Mouse (Mus musculus) CH12.LX (cell line): ENCODE results near the gene Gtf3c4. TPM values are rescaled to one million over a fixed set of nuclear protein-coding genes. Genes with fewer than 3 reads are reported as not detected.

Experiments used
- DNase-seq: peaks from one replicate; pipeline ENCODE4 v3.0.0-alpha.2; 2013; ENCODE audit errors: extremely low read depth
- H3K27ac ChIP-seq: 2 replicates; pipeline ENCODE4 v1.5.1; 2012; ENCODE audit warnings: low read depth, mild to moderate bottlenecking, control low read depth, moderate library complexity; ENCODE audit not compliant: insufficient read depth
- H3K27me3 ChIP-seq: replicated peaks from 2 replicates; pipeline ENCODE3; 2012; ENCODE audit warnings: inconsistent platforms
- H3K36me3 ChIP-seq, 2 experiments: replicated peaks in 1 of 2; 2 replicates each; pipeline versions ENCODE3 to v1.6.1; 2012; ENCODE audit warnings: inconsistent platforms in 1 of 2, low read length in 1 of 2, mild to moderate bottlenecking in 1 of 2, mixed read lengths in 1 of 2, moderate library complexity in 1 of 2; ENCODE audit not compliant: control insufficient read depth in 1 of 2, insufficient read depth in 1 of 2
- H3K4me1 ChIP-seq, 2 experiments: 2 replicates each; pipeline ENCODE4 v1.6.1; 2012; ENCODE audit warnings: inconsistent platforms in 1 of 2, moderate library complexity in 1 of 2; ENCODE audit not compliant: insufficient read depth in 2 of 2, control insufficient read depth in 1 of 2
- H3K4me2 ChIP-seq: 2 replicates; pipeline ENCODE4 v1.6.1; 2012; ENCODE audit warnings: low read depth, mild to moderate bottlenecking, control low read depth; ENCODE audit not compliant: poor library complexity, insufficient read depth, severe bottlenecking
- H3K4me3 ChIP-seq, 3 experiments: fragments of 150-350 bp in 1 of 3; sonication (generic) in 1 of 3; replicated peaks in 1 of 3; 2 replicates each; pipeline versions ENCODE3 to v1.5.1; 2011 to 2012; ENCODE audit warnings: low read depth in 2 of 3, low read length in 2 of 3, mild to moderate bottlenecking in 2 of 3, moderate library complexity in 2 of 3, control low read depth in 1 of 3, improper control_type of control experiment in 1 of 3, inconsistent platforms in 1 of 3, mixed read lengths in 1 of 3; ENCODE audit not compliant: poor library complexity in 1 of 3
- H3K79me2 ChIP-seq: replicated peaks from 2 replicates; pipeline ENCODE4 v1.6.1; 2012; ENCODE audit warnings: mild to moderate bottlenecking, moderate library complexity; ENCODE audit not compliant: control insufficient read depth, poor library complexity, insufficient read depth, severe bottlenecking; ENCODE audit errors: extremely low read depth
- H3K9ac ChIP-seq: 2 replicates; pipeline ENCODE4 v1.6.1; 2012; ENCODE audit warnings: low read depth, mild to moderate bottlenecking, control low read depth, moderate library complexity; ENCODE audit not compliant: insufficient read depth
- H3K9me3 ChIP-seq: replicated peaks from 2 replicates; pipeline ENCODE3; 2012; ENCODE audit warnings: low read length, inconsistent platforms, mixed read lengths
- CHD2 ChIP-seq: IDR thresholded peaks from 2 replicates; pipeline ENCODE4 v1.6.1; 2011; ENCODE audit warnings: low read length, improper control_type of control experiment
- E2F4 ChIP-seq: IDR thresholded peaks from 2 replicates; pipeline ENCODE4 v1.6.1; 2011; ENCODE audit warnings: low read depth, low read length, improper control_type of control experiment; ENCODE audit not compliant: insufficient replicate concordance
- ELF1 ChIP-seq: IDR thresholded peaks from 2 replicates; pipeline ENCODE4 v1.6.1; 2014; ENCODE audit warnings: low read depth, mild to moderate bottlenecking, inconsistent platforms, low read length, improper control_type of control experiment
- GABPA ChIP-seq: IDR thresholded peaks from 2 replicates; pipeline ENCODE4 v1.6.1; 2012; ENCODE audit warnings: low read depth, low read length, improper control_type of control experiment, inconsistent platforms; ENCODE audit not compliant: insufficient replicate concordance
- HCFC1 ChIP-seq: IDR thresholded peaks from 2 replicates; pipeline ENCODE4 v1.6.1; 2012; ENCODE audit warnings: low read depth, mild to moderate bottlenecking, inconsistent platforms, low read length, improper control_type of control experiment
- MAFK ChIP-seq: IDR thresholded peaks from 2 replicates; pipeline ENCODE4 v1.6.1; 2011; ENCODE audit warnings: low read length, improper control_type of control experiment; ENCODE audit not compliant: insufficient replicate concordance
- MAX ChIP-seq: IDR thresholded peaks from 2 replicates; pipeline ENCODE4 v1.6.1; 2011; ENCODE audit warnings: low read length, improper control_type of control experiment
- MXI1 ChIP-seq: IDR thresholded peaks from 2 replicates; pipeline ENCODE4 v1.6.1; 2011; ENCODE audit warnings: mild to moderate bottlenecking, low read depth, low read length, improper control_type of control experiment
- MYC ChIP-seq: IDR thresholded peaks from 2 replicates; pipeline ENCODE4 v1.6.1; 2011; ENCODE audit warnings: low read depth, mild to moderate bottlenecking, improper control_type of control experiment, low read length
- NELFE ChIP-seq: IDR thresholded peaks from 2 replicates; pipeline ENCODE4 v1.6.1; 2011; ENCODE audit warnings: low read depth, low read length, improper control_type of control experiment
- NRF1 ChIP-seq: IDR thresholded peaks from 2 replicates; pipeline ENCODE4 v1.6.1; 2014; ENCODE audit warnings: low read depth, mild to moderate bottlenecking, inconsistent platforms, low read length, improper control_type of control experiment, moderate library complexity
- POLR2A ChIP-seq: IDR thresholded peaks from 2 replicates; pipeline ENCODE4 v1.6.1; 2011; ENCODE audit warnings: low read depth, mild to moderate bottlenecking, improper control_type of control experiment, low read length
- RAD21 ChIP-seq: IDR thresholded peaks from 2 replicates; pipeline ENCODE4 v1.6.1; 2011; ENCODE audit warnings: low read depth, mild to moderate bottlenecking, low read length, improper control_type of control experiment, moderate library complexity
- RCOR1 ChIP-seq: conservative IDR thresholded peaks from 2 replicates; pipeline ENCODE4 v1.6.1; 2012; ENCODE audit warnings: low read depth, mild to moderate bottlenecking, inconsistent platforms, low read length, improper control_type of control experiment
- SIN3A ChIP-seq: IDR thresholded peaks from 2 replicates; pipeline ENCODE4 v1.6.1; 2012; ENCODE audit warnings: low read length, improper control_type of control experiment, inconsistent platforms
- SMC3 ChIP-seq: IDR thresholded peaks from 2 replicates; pipeline ENCODE4 v1.6.1; 2011; ENCODE audit warnings: low read depth, low read length, improper control_type of control experiment
- TCF12 ChIP-seq: IDR thresholded peaks from 2 replicates; pipeline ENCODE4 v1.6.1; 2014; ENCODE audit warnings: low read depth, mild to moderate bottlenecking, inconsistent platforms, low read length, improper control_type of control experiment
- UBTF ChIP-seq: IDR thresholded peaks from 2 replicates; pipeline ENCODE4 v1.6.1; 2012; ENCODE audit warnings: low read depth, mild to moderate bottlenecking, inconsistent platforms, low read length, improper control_type of control experiment, moderate library complexity
- USF1 ChIP-seq: IDR thresholded peaks from 2 replicates; pipeline ENCODE4 v1.6.1; 2014; ENCODE audit warnings: low read depth, mild to moderate bottlenecking, inconsistent platforms, low read length, improper control_type of control experiment
- ZKSCAN1 ChIP-seq: IDR thresholded peaks from 2 replicates; pipeline ENCODE4 v1.6.1; 2012; ENCODE audit warnings: low read depth, inconsistent platforms, low read length, improper control_type of control experiment, borderline replicate concordance
- ZMIZ1 ChIP-seq: IDR thresholded peaks from 2 replicates; pipeline ENCODE4 v1.6.1; 2012; ENCODE audit warnings: low read depth, mild to moderate bottlenecking, inconsistent platforms, low read length, improper control_type of control experiment
- ZNF384 ChIP-seq: IDR thresholded peaks from 2 replicates; pipeline ENCODE4 v1.6.1; 2012; ENCODE audit warnings: low read depth, low read length, improper control_type of control experiment, inconsistent platforms
- dilution Hi-C: fragments of 300-500 bp; cut with MboI; formaldehyde crosslinking; loops from 2 replicates; pipeline ENCODE4 v1.14.3; 2020; ENCODE audit warnings: low sequenced_read_pairs; ENCODE audit not compliant: extremely low pct_unique_long_range_greater_than_20kb, extremely low pct_ligation_motif_present
- in situ Hi-C: fragments of 300-500 bp; cut with MboI; formaldehyde crosslinking; loops from 3 replicates; pipeline ENCODE4 v1.14.3; 2019; ENCODE audit warnings: low sequenced_read_pairs, low pct_ligation_motif_present, low pct_unique_long_range_greater_than_20kb, mixed read lengths
- polyA plus RNA-seq: library from polyadenylated mRNA; unstranded; fragments of >175 nt; gene quantifications from 2 replicates; pipeline ENCODE4 v1.2.1, GENCODE M21; 2012; ENCODE audit warnings: low read depth; ENCODE audit not compliant: insufficient read length
- total RNA-seq, 2 experiments: library from RNA; depleted of rRNA; stranded (reverse); fragments of 300-350 nt in 1 of 2; fragments of >200 nt in 1 of 2; gene quantifications; 2 replicates each; pipeline ENCODE4 v1.2.3; 2012 to 2014

Gene Gtf3c4
- total and polyA plus RNA-seq, 3 experiments, result 13.2 to 17.4 (median 16.1) TPM

DNA sequence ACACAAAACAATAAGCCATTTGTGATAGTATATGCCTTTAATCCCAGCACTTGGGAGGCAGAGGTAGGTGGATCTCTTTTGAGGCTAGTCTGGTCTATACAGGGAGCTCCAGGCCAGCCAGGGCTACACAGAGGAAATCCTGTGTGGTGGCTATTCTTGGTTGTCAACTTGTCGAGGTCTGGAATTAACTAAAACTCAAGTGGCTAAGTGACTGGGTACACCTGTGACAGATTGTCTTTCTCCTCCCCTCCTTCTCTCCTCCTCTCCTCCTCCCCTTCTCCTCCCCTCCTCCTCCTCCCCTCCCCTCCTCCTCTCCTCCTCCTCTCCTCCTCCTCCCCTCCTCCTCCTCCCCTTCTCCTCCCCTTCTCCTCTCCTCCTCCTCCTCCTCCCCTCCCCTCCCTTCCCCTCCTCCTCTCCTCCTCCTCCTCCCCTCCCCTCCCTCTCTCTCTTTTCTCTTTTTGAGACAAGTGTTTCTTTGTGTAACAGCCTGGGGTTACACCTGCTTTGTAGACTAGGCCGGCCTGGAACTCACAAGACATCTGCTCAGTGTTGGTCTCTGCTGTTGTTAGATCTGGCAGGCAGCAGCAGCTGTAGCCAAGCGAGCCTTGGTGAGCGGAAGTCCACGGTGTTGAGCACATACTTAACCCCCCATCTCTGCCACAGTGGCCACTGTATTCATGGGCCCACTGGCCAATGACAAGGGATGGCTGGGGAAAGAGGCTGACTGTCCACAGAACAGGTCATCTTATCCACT is 29.7 kb downstream of the Gtf3c4 start:
- in situ Hi-C loops (no loop called here), dilution Hi-C loops (no loop called here)
- Histone ChIP-seq H3K27me3 (no peaks in the 10 kb centered on the region), H3K9ac (no peak overlapping the region), H3K9me3 (no peaks in the 10 kb centered on the region), H3K4me3 (no peak overlapping the region), H3K79me2 (no peaks in the 10 kb centered on the region), H3K36me3 (no peaks in the 10 kb centered on the region), H3K4me2 (no peak overlapping the region), H3K4me1 (no peaks in the 10 kb centered on the region), H3K27ac (no peak overlapping the region)
- no peak for TF ChIP-seq SMC3
- no peak for TF ChIP-seq CHD2
- no peak for TF ChIP-seq SIN3A
- no peak for TF ChIP-seq MAX
- no peak for TF ChIP-seq GABPA
- no peak for TF ChIP-seq HCFC1
- no peak for TF ChIP-seq ZNF384
- TF ChIP-seq NRF1, result no peak
- no peak for TF ChIP-seq ELF1
- no peak for TF ChIP-seq E2F4
- TF ChIP-seq TCF12, result no peak
- no peak for TF ChIP-seq POLR2A
- TF ChIP-seq MXI1, result no peak
- no peak for DNase-seq

DNA sequence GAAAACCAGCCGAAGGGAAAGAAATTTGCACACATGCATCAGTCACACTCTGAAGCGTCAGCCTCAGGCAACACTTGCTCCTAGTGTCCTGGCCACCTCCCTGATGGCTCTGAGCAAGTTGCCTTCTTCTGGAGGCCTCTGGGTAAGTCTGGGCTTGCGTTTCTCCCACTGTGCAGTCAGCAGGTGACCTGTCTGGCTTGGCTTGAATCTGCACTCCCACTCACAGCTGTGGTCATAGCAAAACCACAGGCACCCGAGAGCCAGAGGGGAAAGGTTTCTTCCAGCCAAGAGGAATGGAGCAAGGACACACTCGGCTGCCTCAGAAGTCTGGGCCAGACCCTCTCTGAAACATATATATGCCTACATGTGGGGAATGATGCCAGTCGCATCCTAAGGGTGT is 31.3 kb downstream of the Gtf3c4 start:
- DNase-seq, result no peak
- in situ Hi-C loops, result no loop called here

More for the DNA sequence above, 31.3 kb downstream of the Gtf3c4 start:
- H3K4me1 ChIP-seq, result 0 out of 4 replicates have a peak, but pooled peaks cover 0 to 3% of the 10 kb centered on the region in 2 experiments
- dilution Hi-C loops, result no loop called here
- no peaks in the 10 kb centered on the region for H3K36me3 ChIP-seq
- no peaks in the 10 kb centered on the region for H3K27me3 ChIP-seq
- no peak overlapping the region for H3K4me2 ChIP-seq
- H3K9me3 ChIP-seq, result no peaks in the 10 kb centered on the region
- H3K79me2 ChIP-seq, result no peaks in the 10 kb centered on the region
- no peak overlapping the region for H3K27ac ChIP-seq
- H3K9ac ChIP-seq, result no peak overlapping the region
- H3K4me3 ChIP-seq, result no peak overlapping the region
- TF ChIP-seq RAD21 (no peak), SMC3 (no peak), GABPA (no peak), MAFK (no peak), UBTF (no peak), USF1 (no peak), MYC (no peak), CHD2 (no peak), RCOR1 (no peak), TCF12 (no peak), ZKSCAN1 (no peak), ZMIZ1 (no peak), NELFE (no peak)
- TF ChIP-seq, all 38 proteins: peak for 0
